Mouse (Mus musculus): ENCODE measurements around the gene Senp3. TPM values are rescaled to one million over a fixed set of nuclear protein-coding genes. Genes with fewer than 3 reads are reported as not detected.
"Not testable (repeated sequence)": the region's sequence is repeated elsewhere in the genome, so short reads cannot be mapped to it uniquely, and the experiment has no call there.

Gene Senp3
- polyA plus RNA-seq, 1 experiment from 2014 or later, result 79.1 TPM

DNA sequence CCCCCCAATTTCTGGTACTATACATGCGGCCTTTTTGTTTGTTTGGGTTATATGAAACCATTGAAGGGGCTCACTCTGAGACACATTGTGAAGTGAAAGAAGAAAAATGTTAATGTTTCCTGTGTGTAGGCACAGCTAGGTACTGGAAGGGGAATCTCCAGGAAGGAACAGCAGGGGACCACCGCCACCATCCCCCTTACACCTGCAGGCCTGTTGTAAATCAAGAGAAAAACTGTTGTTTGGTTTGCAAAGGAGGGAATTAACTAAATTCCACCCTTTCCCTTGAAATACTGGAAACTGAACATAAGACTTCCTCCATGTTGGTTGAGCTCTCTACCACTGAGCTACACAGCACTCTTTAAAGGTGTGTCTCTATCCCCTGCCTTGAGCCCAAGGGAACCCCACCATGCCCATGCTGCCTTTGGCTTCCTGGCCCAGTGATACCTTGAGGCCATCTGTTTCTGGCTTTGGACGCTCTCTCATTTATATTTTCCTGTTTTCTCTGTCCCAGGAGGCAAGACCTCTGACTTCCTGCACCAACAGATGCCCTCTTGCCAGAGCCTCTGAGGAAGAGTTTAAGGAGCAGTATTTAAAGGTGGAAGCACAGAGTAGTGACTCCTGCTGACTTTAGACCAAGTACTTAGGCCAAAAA, 26.9 kb upstream of the Senp3 start:
- no peak overlapping the region for H3K4me3 ChIP-seq (ENCODE audit: low read depth, low read length)
- no peak overlapping the region for H3K4me2 ChIP-seq
- no peak overlapping the region for H3K27ac ChIP-seq (ENCODE audit: low read depth, low read length)
- peaks cover 14% of the 10 kb centered on the region for H3K4me1 ChIP-seq (replicated peaks; ENCODE audit: control insufficient read depth, insufficient read depth, low read length)
- WGBS, result 82% methylated on average over 3 of the region's 3 CpGs
- H3K36me3 ChIP-seq (ENCODE audit: control insufficient read depth, insufficient read depth, low read length), result no peaks in the 10 kb centered on the region
- DNase-seq (ENCODE audit: low spot score) (no peak), ATAC-seq (replicated peaks; ENCODE audit: low FRiP score) (no peak)
- no peak overlapping the region for H3K9ac ChIP-seq (ENCODE audit: low read depth, low read length)
- H3K27me3 ChIP-seq (replicated peaks; ENCODE audit: control insufficient read depth, insufficient read depth, low read length), result no peaks in the 10 kb centered on the region
- no peaks in the 10 kb centered on the region for H3K9me3 ChIP-seq (ENCODE audit: control insufficient read depth, low read length)

DNA sequence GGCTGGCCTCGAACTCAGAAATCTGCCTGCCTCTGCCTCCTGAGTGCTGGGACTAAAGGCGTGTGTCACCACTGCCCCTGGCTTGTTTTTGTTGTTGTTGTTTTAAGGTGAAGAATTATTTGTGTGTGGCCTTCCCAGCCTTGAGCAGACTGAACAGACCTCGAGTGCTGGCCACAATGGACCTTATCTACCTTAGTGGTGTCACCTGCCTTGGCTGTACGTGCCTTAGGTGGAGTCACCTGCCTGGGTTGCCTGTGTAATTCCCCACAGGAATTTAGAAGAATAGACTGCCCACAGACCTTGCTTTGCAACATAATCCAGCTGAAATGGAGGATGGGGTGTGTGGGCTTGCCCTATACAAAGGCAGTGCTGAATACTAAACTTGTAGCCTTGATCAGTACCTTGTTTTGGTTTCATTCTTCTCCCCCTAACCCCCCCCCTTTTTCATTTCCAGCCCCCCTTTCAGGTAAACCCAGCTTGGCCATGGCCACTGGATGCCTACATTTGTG, 26.0 kb upstream of the Senp3 start:
- no peaks in the 10 kb centered on the region for H3K27me3 ChIP-seq (replicated peaks; ENCODE audit: control insufficient read depth, insufficient read depth, low read length)
- H3K9ac ChIP-seq (ENCODE audit: low read depth, low read length), result no peak overlapping the region
- no peak overlapping the region for H3K4me2 ChIP-seq
- 80% methylated on average over 4 of the region's 4 CpGs for WGBS
- no peaks in the 10 kb centered on the region for H3K36me3 ChIP-seq (ENCODE audit: control insufficient read depth, insufficient read depth, low read length)
- H3K4me1 ChIP-seq (replicated peaks; ENCODE audit: control insufficient read depth, insufficient read depth, low read length), result peaks cover 14% of the 10 kb centered on the region
- no peaks in the 10 kb centered on the region for H3K9me3 ChIP-seq (ENCODE audit: control insufficient read depth, low read length)
- DNase-seq (ENCODE audit: low spot score) (no peak), ATAC-seq (replicated peaks; ENCODE audit: low FRiP score) (no peak)
- H3K4me3 ChIP-seq (ENCODE audit: low read depth, low read length), result no peak overlapping the region
- no peak overlapping the region for H3K27ac ChIP-seq (ENCODE audit: low read depth, low read length)

DNA sequence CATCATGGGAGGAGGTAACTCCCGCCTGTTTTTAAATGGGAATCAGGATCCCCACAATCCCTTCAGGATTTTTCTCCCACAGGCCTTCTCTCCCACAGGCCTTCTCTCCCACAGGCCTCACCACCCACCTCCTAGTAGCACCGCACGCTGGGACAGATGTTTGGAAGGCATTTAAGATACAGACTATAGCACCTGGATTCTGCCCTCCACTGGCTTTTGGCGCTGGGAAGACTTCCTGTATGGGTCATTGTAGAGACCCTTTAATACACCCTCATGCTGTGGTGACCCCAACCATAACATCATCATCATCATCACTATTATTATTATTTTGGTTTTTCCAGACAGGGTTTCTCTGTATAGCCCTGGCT, 25.6 kb upstream of the Senp3 start:
- no peak for ATAC-seq (replicated peaks; ENCODE audit: low FRiP score)
- 88% methylated on average over 4 of the region's 4 CpGs for WGBS
- no peak overlapping the region for H3K9ac ChIP-seq (ENCODE audit: low read depth, low read length)
- no peak for DNase-seq (ENCODE audit: low spot score)
- H3K4me1 ChIP-seq (replicated peaks; ENCODE audit: control insufficient read depth, insufficient read depth, low read length), result peaks cover 14% of the 10 kb centered on the region
- no peaks in the 10 kb centered on the region for H3K36me3 ChIP-seq (ENCODE audit: control insufficient read depth, insufficient read depth, low read length)
- H3K4me3 ChIP-seq (ENCODE audit: low read depth, low read length), result no peak overlapping the region
- no peaks in the 10 kb centered on the region for H3K27me3 ChIP-seq (replicated peaks; ENCODE audit: control insufficient read depth, insufficient read depth, low read length)
- H3K9me3 ChIP-seq (ENCODE audit: control insufficient read depth, low read length), result no peaks in the 10 kb centered on the region
- no peak overlapping the region for H3K4me2 ChIP-seq
- no peak overlapping the region for H3K27ac ChIP-seq (ENCODE audit: low read depth, low read length)

DNA sequence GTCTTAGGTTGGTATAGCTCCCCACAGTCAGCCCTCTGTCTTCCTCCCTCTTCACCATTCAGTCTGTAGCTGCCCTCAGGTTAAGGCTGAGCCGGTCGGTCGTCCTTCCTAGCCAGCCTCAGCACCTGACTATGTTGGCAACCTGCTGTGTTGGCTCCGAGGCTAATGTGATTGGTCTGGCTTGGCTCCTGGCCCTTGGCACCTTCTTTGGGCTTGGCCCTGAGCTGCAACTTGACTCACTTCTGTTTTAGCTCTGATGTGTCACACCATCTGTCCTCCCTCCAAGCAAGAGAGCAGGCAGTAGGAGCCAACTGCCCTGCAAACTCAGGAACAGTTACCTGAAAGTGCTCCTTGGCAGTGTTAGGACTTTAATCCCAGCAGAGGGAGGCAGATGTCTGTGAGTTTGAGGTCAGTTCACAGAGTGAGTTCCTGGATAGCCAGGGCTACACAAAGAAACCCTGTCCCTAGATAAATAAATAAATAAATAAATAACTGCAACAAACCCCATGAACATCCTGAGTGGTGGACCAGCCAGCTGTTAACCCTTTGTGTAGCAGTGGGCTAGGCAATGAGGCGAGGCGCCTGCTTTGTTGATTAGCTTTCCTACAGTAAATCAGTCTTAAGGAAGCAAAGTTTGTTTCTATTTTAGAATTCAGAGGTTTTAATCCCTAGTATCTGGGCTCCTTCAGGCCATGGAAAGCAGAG, 25.0 kb upstream of the Senp3 start:
- 57% methylated on average over 6 of the region's 6 CpGs for WGBS
- no peak overlapping the region for H3K9ac ChIP-seq (ENCODE audit: low read depth, low read length)
- ATAC-seq (replicated peaks; ENCODE audit: low FRiP score), result no peak

DNA sequence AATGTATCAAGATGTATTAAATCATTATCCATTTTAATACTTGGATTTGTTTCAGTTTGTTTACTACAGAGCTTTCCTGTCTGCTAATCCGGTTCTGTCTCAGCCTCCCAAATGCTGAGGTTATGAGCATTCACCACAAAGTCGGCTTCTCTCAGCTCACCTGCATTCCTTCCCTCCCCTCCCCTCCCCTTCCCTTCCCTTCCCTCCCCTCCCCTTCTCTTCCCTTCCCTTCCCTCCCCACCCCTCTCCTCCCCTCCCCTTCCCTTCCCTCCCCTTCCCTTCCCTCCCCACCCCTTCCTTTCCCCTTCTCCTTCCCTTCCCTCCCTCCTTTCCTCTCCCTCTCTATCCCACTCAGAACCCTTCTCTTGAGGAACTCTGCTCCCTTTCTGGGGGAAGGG, 22.7 kb upstream of the Senp3 start:
- peaks cover 5% of the 10 kb centered on the region for H3K4me1 ChIP-seq (replicated peaks; ENCODE audit: control insufficient read depth, insufficient read depth, low read length)
- H3K27ac ChIP-seq (ENCODE audit: low read depth, low read length), result no peak overlapping the region
- no peak overlapping the region for H3K9ac ChIP-seq (ENCODE audit: low read depth, low read length)
- 32% methylated on average over 2 of the region's 2 CpGs for WGBS
- no peak overlapping the region for H3K4me2 ChIP-seq
- H3K27me3 ChIP-seq (replicated peaks; ENCODE audit: control insufficient read depth, insufficient read depth, low read length), result no peaks in the 10 kb centered on the region
- no peak overlapping the region for H3K4me3 ChIP-seq (ENCODE audit: low read depth, low read length)
- ATAC-seq (replicated peaks; ENCODE audit: low FRiP score) (no peak), DNase-seq (ENCODE audit: low spot score) (no peak)
- H3K9me3 ChIP-seq (ENCODE audit: control insufficient read depth, low read length), result no peaks in the 10 kb centered on the region
- no peaks in the 10 kb centered on the region for H3K36me3 ChIP-seq (ENCODE audit: control insufficient read depth, insufficient read depth, low read length)

More for the DNA sequence above, 25.0 kb upstream of the Senp3 start:
- Histone ChIP-seq H3K27ac (ENCODE audit: low read depth, low read length) (no peak overlapping the region), H3K9me3 (ENCODE audit: control insufficient read depth, low read length) (no peaks in the 10 kb centered on the region), H3K4me2 (no peak overlapping the region), H3K4me3 (ENCODE audit: low read depth, low read length) (no peak overlapping the region), H3K4me1 (replicated peaks; ENCODE audit: control insufficient read depth, insufficient read depth, low read length) (peaks cover 14% of the 10 kb centered on the region), H3K27me3 (replicated peaks; ENCODE audit: control insufficient read depth, insufficient read depth, low read length) (no peaks in the 10 kb centered on the region), H3K36me3 (ENCODE audit: control insufficient read depth, insufficient read depth, low read length) (no peaks in the 10 kb centered on the region)
- no peak for DNase-seq (ENCODE audit: low spot score)

DNA sequence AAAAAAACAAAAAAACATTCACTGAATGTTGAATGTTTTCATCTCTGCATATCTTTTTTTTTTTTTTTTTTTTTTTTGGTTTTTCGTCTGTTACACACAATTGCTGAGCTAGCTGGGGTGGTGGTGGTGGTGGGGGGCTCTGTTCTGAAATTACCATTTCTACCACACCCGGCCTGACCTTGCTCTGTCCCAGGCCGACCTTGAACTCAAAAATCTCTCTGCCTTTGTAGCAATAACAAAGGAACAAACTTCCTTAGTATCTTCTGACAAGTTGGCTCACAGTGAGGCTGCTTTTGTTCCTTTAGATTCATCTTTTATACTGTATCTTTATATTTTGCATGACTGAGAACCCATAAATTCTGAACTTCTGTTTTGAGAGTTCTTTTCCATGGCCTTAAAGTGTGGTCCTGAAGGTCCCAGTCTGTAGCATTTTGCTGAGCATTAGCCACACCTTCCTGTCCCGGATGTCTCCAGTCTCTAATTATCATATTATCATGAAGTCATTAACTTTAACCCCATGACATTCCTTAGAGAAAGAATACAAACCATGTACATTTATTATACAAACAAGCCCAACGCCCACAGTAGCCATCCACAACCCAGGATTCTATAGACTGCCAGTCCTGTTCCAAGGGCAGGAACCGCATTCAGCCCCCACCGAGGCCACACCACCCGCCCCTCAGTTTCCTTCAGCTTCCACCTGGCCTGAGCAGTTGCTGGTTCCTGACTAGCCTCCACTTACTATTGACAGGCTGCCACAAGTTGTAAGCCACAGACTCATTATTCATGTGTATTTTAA, 22.1 kb upstream of the Senp3 start:
- 60% methylated on average over 8 of the region's 8 CpGs for WGBS

DNA sequence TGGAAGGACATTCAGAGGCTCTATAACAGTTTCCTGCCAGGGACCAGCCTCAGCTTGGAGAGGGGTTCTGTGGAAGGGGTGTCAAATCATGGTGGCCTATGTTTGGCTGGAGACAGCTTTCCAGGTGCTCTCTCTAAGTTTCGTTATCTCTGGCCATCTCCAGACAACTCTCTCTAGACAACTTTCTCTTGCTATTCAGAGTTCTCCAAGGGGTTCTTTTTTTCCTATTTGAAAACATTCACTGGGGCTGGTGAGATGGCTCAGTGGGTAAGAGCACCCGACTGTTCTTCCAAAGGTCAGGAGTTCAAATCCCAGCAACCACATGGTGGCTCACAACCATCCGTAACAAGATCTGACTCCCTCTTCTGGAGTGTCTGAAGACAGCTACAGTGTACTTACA, 21.5 kb upstream of the Senp3 start:
- H3K4me2 ChIP-seq; H3K36me3 ChIP-seq (ENCODE audit: control insufficient read depth, insufficient read depth, low read length); ATAC-seq (replicated peaks; ENCODE audit: low FRiP score); H3K27ac ChIP-seq (ENCODE audit: low read depth, low read length); H3K27me3 ChIP-seq (replicated peaks; ENCODE audit: control insufficient read depth, insufficient read depth, low read length); H3K9ac ChIP-seq (ENCODE audit: low read depth, low read length); DNase-seq (ENCODE audit: low spot score); H3K9me3 ChIP-seq (ENCODE audit: control insufficient read depth, low read length); H3K4me3 ChIP-seq (ENCODE audit: low read depth, low read length); H3K4me1 ChIP-seq (replicated peaks; ENCODE audit: control insufficient read depth, insufficient read depth, low read length): not testable (repeated sequence)
- 78% methylated on average over 2 of the region's 3 CpGs for WGBS

More for the DNA sequence above, 22.1 kb upstream of the Senp3 start:
- Histone ChIP-seq H3K4me3 (ENCODE audit: low read depth, low read length) (no peak overlapping the region), H3K9ac (ENCODE audit: low read depth, low read length) (no peak overlapping the region), H3K36me3 (ENCODE audit: control insufficient read depth, insufficient read depth, low read length) (no peaks in the 10 kb centered on the region), H3K27me3 (replicated peaks; ENCODE audit: control insufficient read depth, insufficient read depth, low read length) (no peaks in the 10 kb centered on the region), H3K4me2 (no peak overlapping the region), H3K9me3 (ENCODE audit: control insufficient read depth, low read length) (no peaks in the 10 kb centered on the region), H3K4me1 (replicated peaks; ENCODE audit: control insufficient read depth, insufficient read depth, low read length) (peaks cover 3% of the 10 kb centered on the region; the same call in 1 of the 2 replicates), H3K27ac (ENCODE audit: low read depth, low read length) (no peak overlapping the region; the same call in 1 of the 2 replicates)
- ATAC-seq (replicated peaks; ENCODE audit: low FRiP score) (no peak), DNase-seq (ENCODE audit: low spot score) (no peak)

DNA sequence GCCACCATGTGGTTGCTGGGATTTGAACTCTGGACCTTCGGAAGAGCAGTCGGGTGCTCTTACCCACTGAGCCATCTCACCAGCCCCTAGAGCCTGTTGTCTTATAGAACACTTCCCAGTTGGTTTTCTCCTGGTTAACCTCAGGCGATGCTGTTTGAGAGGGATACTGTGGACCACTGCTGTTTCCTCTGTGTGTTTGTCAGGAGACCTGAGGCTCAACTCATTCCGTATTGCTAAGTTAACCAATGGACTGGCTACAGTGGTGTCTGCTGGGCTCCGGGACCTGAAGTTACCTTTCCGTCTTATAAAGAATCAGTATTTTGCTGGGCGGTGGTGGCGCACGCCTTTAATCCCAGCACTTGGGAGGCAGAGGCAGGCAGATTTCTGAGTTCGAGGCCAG, 21.0 kb upstream of the Senp3 start:
- H3K36me3 ChIP-seq (ENCODE audit: control insufficient read depth, insufficient read depth, low read length); H3K9ac ChIP-seq (ENCODE audit: low read depth, low read length); H3K9me3 ChIP-seq (ENCODE audit: control insufficient read depth, low read length); H3K27me3 ChIP-seq (replicated peaks; ENCODE audit: control insufficient read depth, insufficient read depth, low read length); H3K4me2 ChIP-seq; H3K4me3 ChIP-seq (ENCODE audit: low read depth, low read length); DNase-seq (ENCODE audit: low spot score); H3K27ac ChIP-seq (ENCODE audit: low read depth, low read length); H3K4me1 ChIP-seq (replicated peaks; ENCODE audit: control insufficient read depth, insufficient read depth, low read length); ATAC-seq (replicated peaks; ENCODE audit: low FRiP score): not testable (repeated sequence)
- 94% methylated on average over 9 of the region's 10 CpGs for WGBS
